Mouse (Mus musculus): ENCODE measurements around the gene Calml4.

DNA sequence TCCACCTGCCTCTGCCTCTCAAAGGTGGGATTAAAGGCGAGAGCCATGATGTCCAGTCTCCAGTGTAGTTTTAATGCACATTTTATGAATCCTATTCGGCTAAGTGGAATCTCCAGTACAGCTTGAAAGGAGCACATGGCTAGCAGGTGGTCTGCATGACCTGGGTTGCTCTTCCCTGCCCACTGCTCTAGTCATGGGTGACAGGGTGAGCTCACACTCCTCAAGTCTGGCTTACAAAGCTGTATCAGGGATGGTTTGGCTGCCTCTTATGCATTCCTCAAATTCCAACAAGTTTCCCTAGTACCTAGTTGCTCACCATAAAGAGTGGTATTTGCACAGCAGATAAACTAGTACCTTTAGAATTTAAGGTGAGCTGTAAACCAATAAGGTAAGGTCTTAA lies 19.9 kb downstream of the Calml4 start:
- TF ChIP-seq CTCF (IDR thresholded peaks at IDR 0.05; ENCODE audit: low read depth) (no peak), EP300 (IDR thresholded peaks at IDR 0.05; ENCODE audit: low read depth) (no peak)
